Mouse (Mus musculus): Measurements from ENCODE around the gene Lag3. TPM values are rescaled to one million over a fixed set of nuclear protein-coding genes. Genes with fewer than 3 reads are reported as not detected.

The Lag3 gene
- polyA plus RNA-seq (2012; rRNA removed): 4.5 and 7.0 TPM in 2 replicates

- TF ChIP-seq CTCF (IDR thresholded peaks at IDR 0.05; ENCODE audit: extremely low read depth, insufficient read length, insufficient replicate concordance, low read depth, low read length) (no peak), POLR2A (IDR thresholded peaks at IDR 0.05; ENCODE audit: low read depth, low read length) (no peak)
- no peak within 1 kb of the TSS for H3K27ac ChIP-seq (ENCODE audit: insufficient read depth, low read depth, low read length)
- peaks cover 36% of the 10 kb centered on the region for H3K4me1 ChIP-seq (ENCODE audit: control insufficient read depth, insufficient read depth, insufficient read length, low read length)
- peak within 1 kb of the TSS; percentile 13 for H3K4me3 ChIP-seq (ENCODE audit: low read depth, low read length)
- 42% methylated on average over 13 of the region's 13 CpGs for WGBS
- H3K27me3 ChIP-seq (ENCODE audit: control insufficient read depth, insufficient read depth, low read length): no peaks in the 10 kb centered on the region
- peaks cover 11% of the 10 kb centered on the region for H3K36me3 ChIP-seq (ENCODE audit: control insufficient read depth, insufficient read depth, low read length)
These were observed at the start of gene Lag3 for GRCm38 (mm10) chr6:124911533-124912218. Gene Lag3 (minus strand): TSS chr6:124911705.

DNA sequence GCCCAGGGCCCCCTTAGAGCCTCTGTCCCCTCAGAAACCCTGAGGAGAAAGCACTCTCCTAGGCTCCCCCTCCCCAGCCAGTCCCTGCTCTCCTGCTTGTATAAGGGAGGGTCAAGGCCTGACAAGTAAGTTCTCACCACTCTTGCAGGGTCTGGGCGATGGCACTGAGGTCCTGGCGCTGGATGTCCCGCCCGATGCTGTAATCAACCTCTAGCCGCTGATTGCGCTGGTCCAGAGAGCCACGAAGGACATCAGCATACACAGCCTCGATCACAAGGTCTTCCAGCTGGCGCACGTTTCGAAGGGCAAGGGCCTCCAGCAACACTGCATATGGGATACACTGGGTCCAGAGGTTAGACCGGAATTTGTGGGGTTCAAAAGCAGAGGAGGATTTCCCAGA, 49.5 kb upstream of the Lag3 start:
- TF ChIP-seq POLR2A (IDR thresholded peaks at IDR 0.05; ENCODE audit: low read depth, low read length): no peak
- TF ChIP-seq CTCF (IDR thresholded peaks at IDR 0.05; ENCODE audit: extremely low read depth, insufficient read length, insufficient replicate concordance, low read depth, low read length): no peak
- peaks cover 8% of the 10 kb centered on the region for H3K4me1 ChIP-seq (ENCODE audit: control insufficient read depth, insufficient read depth, insufficient read length, low read length)
- H3K4me3 ChIP-seq (ENCODE audit: low read depth, low read length): no peak overlapping the region
- H3K36me3 ChIP-seq (ENCODE audit: control insufficient read depth, insufficient read depth, low read length): peaks cover 35% of the 10 kb centered on the region
- no peak overlapping the region for H3K27ac ChIP-seq (ENCODE audit: insufficient read depth, low read depth, low read length)
- H3K27me3 ChIP-seq (ENCODE audit: control insufficient read depth, insufficient read depth, low read length): no peaks in the 10 kb centered on the region
- 87% methylated on average over 12 of the region's 12 CpGs for WGBS

DNA sequence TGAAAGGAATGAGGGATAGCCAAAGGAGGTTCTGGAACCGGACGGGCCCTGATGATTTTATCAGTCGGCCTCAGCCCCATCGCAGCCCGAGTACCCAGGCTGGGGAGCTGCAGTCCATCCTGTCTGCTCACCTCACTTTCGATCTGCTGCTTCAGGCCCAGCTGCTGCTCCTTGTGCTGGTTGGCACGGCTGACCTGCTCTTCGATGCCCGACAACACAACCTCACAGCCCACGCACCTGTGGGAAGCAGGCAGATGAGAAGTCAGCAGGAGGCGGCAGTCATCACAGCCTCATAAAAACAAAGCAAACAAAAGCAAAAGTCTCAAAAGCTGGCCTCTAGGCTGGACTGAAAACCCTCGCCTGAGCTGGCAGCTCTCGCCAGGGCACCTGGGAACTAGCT, 48.5 kb upstream of the Lag3 start:
- no peaks in the 10 kb centered on the region for H3K27me3 ChIP-seq (ENCODE audit: control insufficient read depth, insufficient read depth, low read length)
- H3K27ac ChIP-seq (ENCODE audit: insufficient read depth, low read depth, low read length): no peak overlapping the region
- H3K4me1 ChIP-seq (ENCODE audit: control insufficient read depth, insufficient read depth, insufficient read length, low read length): peaks cover 7% of the 10 kb centered on the region
- H3K36me3 ChIP-seq (ENCODE audit: control insufficient read depth, insufficient read depth, low read length): peaks cover 36% of the 10 kb centered on the region
- TF ChIP-seq CTCF (IDR thresholded peaks at IDR 0.05; ENCODE audit: extremely low read depth, insufficient read length, insufficient replicate concordance, low read depth, low read length) (no peak), POLR2A (IDR thresholded peaks at IDR 0.05; ENCODE audit: low read depth, low read length) (no peak)
- H3K4me3 ChIP-seq (ENCODE audit: low read depth, low read length): no peak overlapping the region
- 87% methylated on average over 13 of the region's 13 CpGs for WGBS

DNA sequence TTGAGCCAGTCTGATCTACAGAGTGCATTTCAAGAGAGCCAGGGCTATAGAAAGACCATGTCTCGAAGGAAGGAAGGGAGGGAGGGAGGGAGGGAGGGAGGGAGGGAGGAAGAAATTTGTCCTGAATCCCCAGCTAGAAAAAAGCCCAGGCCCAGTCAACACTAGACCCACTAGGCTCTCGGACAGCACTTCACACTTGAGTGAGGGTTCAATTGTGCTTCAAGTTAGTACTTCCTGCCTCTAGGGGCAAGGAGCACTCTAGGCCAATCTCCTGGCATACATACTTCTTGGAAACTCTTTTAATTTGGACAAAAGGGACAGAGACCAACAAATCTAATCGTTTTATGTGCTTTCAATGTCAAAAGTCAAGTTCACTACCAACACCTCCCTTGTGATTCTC, 46.6 kb upstream of the Lag3 start:
- Histone ChIP-seq H3K4me1 (ENCODE audit: control insufficient read depth, insufficient read depth, insufficient read length, low read length) (peaks cover 2% of the 10 kb centered on the region; the same call in 1 of the 2 replicates), H3K4me3 (ENCODE audit: low read depth, low read length) (no peak overlapping the region), H3K27ac (ENCODE audit: insufficient read depth, low read depth, low read length) (no peak overlapping the region), H3K27me3 (ENCODE audit: control insufficient read depth, insufficient read depth, low read length) (no peaks in the 10 kb centered on the region), H3K36me3 (ENCODE audit: control insufficient read depth, insufficient read depth, low read length) (peaks cover 36% of the 10 kb centered on the region)
- no peak for TF ChIP-seq POLR2A (IDR thresholded peaks at IDR 0.05; ENCODE audit: low read depth, low read length)
- TF ChIP-seq CTCF (IDR thresholded peaks at IDR 0.05; ENCODE audit: extremely low read depth, insufficient read length, insufficient replicate concordance, low read depth, low read length): no peak
- 73% methylated on average over 3 of the region's 3 CpGs for WGBS

DNA sequence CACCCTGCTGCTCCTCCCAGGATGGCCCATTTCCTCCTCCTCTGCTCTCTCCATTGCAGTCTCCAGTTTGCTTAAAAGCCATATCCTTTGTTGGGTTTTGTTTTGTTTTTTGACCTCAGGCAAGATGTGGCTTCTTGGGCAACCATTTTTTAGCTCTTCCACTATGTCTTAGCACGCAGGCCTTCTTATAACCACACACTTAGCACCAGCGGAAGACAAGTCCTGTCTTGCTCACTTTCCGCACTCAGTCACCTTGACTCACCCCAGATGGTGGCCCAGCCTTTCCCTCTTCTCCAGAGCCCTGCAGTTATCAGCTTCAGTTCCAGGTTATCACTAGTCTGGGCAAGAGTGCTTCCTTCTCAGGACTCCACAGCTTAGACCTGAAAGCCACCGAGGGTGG, 43.7 kb upstream of the Lag3 start:
- 94% methylated on average over 4 of the region's 4 CpGs for WGBS
- Histone ChIP-seq H3K36me3 (ENCODE audit: control insufficient read depth, insufficient read depth, low read length) (peaks cover 27% of the 10 kb centered on the region), H3K27ac (ENCODE audit: insufficient read depth, low read depth, low read length) (no peak overlapping the region), H3K4me1 (ENCODE audit: control insufficient read depth, insufficient read depth, insufficient read length, low read length) (peaks cover 2% of the 10 kb centered on the region; the same call in 1 of the 2 replicates), H3K4me3 (ENCODE audit: low read depth, low read length) (no peak overlapping the region), H3K27me3 (ENCODE audit: control insufficient read depth, insufficient read depth, low read length) (no peaks in the 10 kb centered on the region)
- TF ChIP-seq POLR2A (IDR thresholded peaks at IDR 0.05; ENCODE audit: low read depth, low read length): no peak
- TF ChIP-seq CTCF (IDR thresholded peaks at IDR 0.05; ENCODE audit: extremely low read depth, insufficient read length, insufficient replicate concordance, low read depth, low read length): no peak

- no peak overlapping the region for H3K4me3 ChIP-seq (ENCODE audit: low read depth, low read length)
- no peak for TF ChIP-seq CTCF (IDR thresholded peaks at IDR 0.05; ENCODE audit: extremely low read depth, insufficient read length, insufficient replicate concordance, low read depth, low read length)
- TF ChIP-seq POLR2A (IDR thresholded peaks at IDR 0.05; ENCODE audit: low read depth, low read length): no peak
- no peaks in the 10 kb centered on the region for H3K27me3 ChIP-seq (ENCODE audit: control insufficient read depth, insufficient read depth, low read length)
- peaks cover 17% of the 10 kb centered on the region for H3K36me3 ChIP-seq (ENCODE audit: control insufficient read depth, insufficient read depth, low read length)
- 95% methylated on average over 2 of the region's 2 CpGs for WGBS
- H3K27ac ChIP-seq (ENCODE audit: insufficient read depth, low read depth, low read length): no peak overlapping the region
- H3K4me1 ChIP-seq (ENCODE audit: control insufficient read depth, insufficient read depth, insufficient read length, low read length): peaks cover 2% of the 10 kb centered on the region; the same call in 1 of the 2 replicates
These were observed 42.6 kb upstream of the Lag3 start for GRCm38 (mm10) chr6:124953991-124954715.

DNA sequence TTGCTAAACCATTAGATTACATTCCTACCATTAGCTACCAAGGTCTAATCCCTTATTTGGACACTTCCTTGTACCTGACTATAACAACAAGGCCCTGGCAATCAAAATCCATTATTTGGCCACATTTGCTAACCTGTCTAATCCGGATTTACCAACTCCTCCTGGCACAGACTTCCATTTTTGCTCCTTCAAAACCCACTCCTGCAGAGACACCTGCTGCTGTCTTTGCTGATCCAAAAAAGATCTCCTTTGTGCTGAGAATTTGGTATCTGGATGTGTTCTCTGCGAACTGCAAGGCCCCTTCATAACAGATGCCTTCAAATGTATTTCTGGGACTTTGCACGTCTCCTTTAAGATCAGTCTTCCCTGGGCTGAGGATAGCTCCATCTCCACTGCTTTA, 32.0 kb upstream of the Lag3 start:
- 87% methylated on average over 3 of the region's 3 CpGs for WGBS
- TF ChIP-seq CTCF (IDR thresholded peaks at IDR 0.05; ENCODE audit: extremely low read depth, insufficient read length, insufficient replicate concordance, low read depth, low read length): no peak
- no peak for TF ChIP-seq POLR2A (IDR thresholded peaks at IDR 0.05; ENCODE audit: low read depth, low read length)
- H3K36me3 ChIP-seq (ENCODE audit: control insufficient read depth, insufficient read depth, low read length): no peaks in the 10 kb centered on the region
- no peaks in the 10 kb centered on the region for H3K27me3 ChIP-seq (ENCODE audit: control insufficient read depth, insufficient read depth, low read length)
- H3K4me1 ChIP-seq (ENCODE audit: control insufficient read depth, insufficient read depth, insufficient read length, low read length): peaks cover 6% of the 10 kb centered on the region
- no peak overlapping the region for H3K4me3 ChIP-seq (ENCODE audit: low read depth, low read length)
- H3K27ac ChIP-seq (ENCODE audit: insufficient read depth, low read depth, low read length): peak overlapping the region; percentile 48; the same call in 1 of the 2 replicates
